ENCODE assay signal across 22 mouse cellular contexts in the genomic region with DNA sequence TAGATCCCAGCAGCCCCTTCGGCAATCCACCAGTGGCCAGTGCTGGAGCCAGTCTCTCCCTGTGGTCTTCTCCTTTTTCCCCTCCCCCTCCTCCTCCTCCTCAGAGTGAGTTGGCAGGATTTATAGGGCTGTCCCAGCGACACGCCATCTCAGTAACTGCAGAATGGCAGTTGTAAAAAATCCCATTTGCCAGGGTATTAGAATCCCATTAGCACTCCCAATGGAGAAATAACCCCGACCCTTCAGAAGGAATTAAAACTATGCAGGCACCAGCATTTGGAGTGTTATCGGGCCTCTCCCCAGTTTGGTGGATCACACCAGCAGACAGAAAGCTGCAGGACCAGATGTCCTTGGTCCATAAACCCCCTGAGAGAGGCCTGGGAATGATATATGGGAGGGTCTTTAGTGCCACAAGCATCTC.
DNase-seq lines count a peak whose midpoint lies in the region; ATAC-seq lines count a peak whose summit lies in the region.
"Had no signal": no experiment of that assay in that cellular context is flagged by ENCODE, and none has a peak within 500 bp of the region (broad histone marks: within the 10 kb centered on the region; RNA-seq: fewer than 3 reads in every experiment).

No protein-coding gene starts in this region.

- H3K36me3 ChIP-seq in forebrain, embryonic 11.5 days (ENCODE audit: control insufficient read depth, insufficient read depth, low read length): no peaks in the 10 kb centered on the region
- no peaks in the 10 kb centered on the region for H3K36me3 ChIP-seq in forebrain, embryonic 10.5 days (replicated peaks)
- no peaks in the 10 kb centered on the region for H3K36me3 ChIP-seq in midbrain, embryonic 15.5 days (replicated peaks)
- no peaks in the 10 kb centered on the region for H3K36me3 ChIP-seq in midbrain, embryonic 13.5 days
- no peaks in the 10 kb centered on the region for H3K36me3 ChIP-seq in neural tube, embryonic 11.5 days (ENCODE audit: control insufficient read depth, insufficient read depth, low read length)
- H3K36me3 ChIP-seq: embryonic facial prominence, embryonic 15.5 days; heart, embryonic 10.5 days; hindbrain, embryonic 15.5 days; liver, embryonic 15.5 days had no signal

- H3K27me3 ChIP-seq in forebrain, embryonic 11.5 days (ENCODE audit: control insufficient read depth, insufficient read depth, low read length): no peaks in the 10 kb centered on the region
- H3K27me3 ChIP-seq in forebrain, embryonic 10.5 days (ENCODE audit: poor library complexity, severe bottlenecking): no peaks in the 10 kb centered on the region
- no peaks in the 10 kb centered on the region for H3K27me3 ChIP-seq in midbrain, embryonic 15.5 days (replicated peaks)
- no peaks in the 10 kb centered on the region for H3K27me3 ChIP-seq in midbrain, embryonic 13.5 days
- H3K27me3 ChIP-seq in neural tube, embryonic 11.5 days (ENCODE audit: control insufficient read depth, insufficient read depth, low read length): no peaks in the 10 kb centered on the region
- H3K27me3 ChIP-seq: CH12.LX; embryonic facial prominence, embryonic 15.5 days; forebrain, embryonic 13.5 days; hindbrain, embryonic 15.5 days; liver, embryonic 15.5 days had no signal

- H3K4me3 ChIP-seq in forebrain, embryonic 11.5 days (ENCODE audit: low read depth, low read length): no peak overlapping the region
- H3K4me3 ChIP-seq in forebrain, embryonic 10.5 days: no peak overlapping the region
- H3K4me3 ChIP-seq in midbrain, embryonic 15.5 days: no peak overlapping the region
- no peak overlapping the region for H3K4me3 ChIP-seq in midbrain, embryonic 13.5 days (replicated peaks)
- no peak overlapping the region for H3K4me3 ChIP-seq in neural tube, embryonic 11.5 days (ENCODE audit: low read depth, low read length)
- H3K4me3 ChIP-seq: embryonic facial prominence, embryonic 15.5 days; forebrain, embryonic 13.5 days; heart, embryonic 10.5 days; hindbrain, embryonic 15.5 days; liver, embryonic 15.5 days had no signal

- no peaks in the 10 kb centered on the region for H3K9me3 ChIP-seq in forebrain, embryonic 11.5 days (ENCODE audit: control insufficient read depth, low read length)
- H3K9me3 ChIP-seq in forebrain, embryonic 10.5 days: no peaks in the 10 kb centered on the region
- no peaks in the 10 kb centered on the region for H3K9me3 ChIP-seq in midbrain, embryonic 15.5 days
- H3K9me3 ChIP-seq in midbrain, embryonic 13.5 days: no peaks in the 10 kb centered on the region
- H3K9me3 ChIP-seq in neural tube, embryonic 11.5 days (ENCODE audit: control insufficient read depth, low read length): no peaks in the 10 kb centered on the region
- H3K9me3 ChIP-seq: embryonic facial prominence, embryonic 15.5 days; forebrain, embryonic 13.5 days; heart, embryonic 10.5 days; hindbrain, embryonic 15.5 days; liver, embryonic 15.5 days had no signal

- no peak overlapping the region for H3K27ac ChIP-seq in forebrain, embryonic 11.5 days (ENCODE audit: low read depth, low read length)
- H3K27ac ChIP-seq in forebrain, embryonic 10.5 days: no peak overlapping the region
- H3K27ac ChIP-seq in midbrain, embryonic 15.5 days: no peak overlapping the region
- no peak overlapping the region for H3K27ac ChIP-seq in midbrain, embryonic 13.5 days
- no peak overlapping the region for H3K27ac ChIP-seq in neural tube, embryonic 11.5 days (ENCODE audit: low read depth, low read length)
- H3K27ac ChIP-seq: embryonic facial prominence, embryonic 15.5 days; forebrain, embryonic 13.5 days; heart, embryonic 10.5 days; hindbrain, embryonic 15.5 days; liver, embryonic 15.5 days had no signal

- ATAC-seq in forebrain, embryonic 11.5 days (replicated peaks; ENCODE audit: low FRiP score): no peak
- ATAC-seq in midbrain, embryonic 15.5 days (replicated peaks): 0 out of 2 replicates have a peak, but pooled peaks have one; percentile 37
- ATAC-seq in midbrain, embryonic 13.5 days: no peak
- peak; percentile 71 for ATAC-seq in neural tube, embryonic 11.5 days (ENCODE audit: insufficient read depth, low FRiP score, low TSS enrichment)
- ATAC-seq: forebrain, embryonic 13.5 days; lung, postnatal 0 days had no signal

- peak; percentile 20 for DNase-seq in forebrain, embryonic 11.5 days (ENCODE audit: low spot score)
- DNase-seq in forebrain, embryonic 10.5 days (ENCODE audit: extremely low spot score, low spot score): no peak
- peak; percentile 27 for DNase-seq in neural tube, embryonic 11.5 days (ENCODE audit: low spot score)
- no peak for DNase-seq in thymus, postnatal 0 days (ENCODE audit: low spot score)
- DNase-seq in urinary bladder, postnatal 4 days (ENCODE audit: low spot score in 2 of 2): no peak
- DNase-seq: adrenal gland, adult 8-10 months; cerebellum, adult 11 months; cerebellum, postnatal 25 days; gastrocnemius, postnatal 25 days; heart, postnatal 10 days; kidney, adult 18-20 months; right cerebral cortex, adult 18-20 months; thymus, adult 18-20 months had no signal

- no peak overlapping the region for H3K9ac ChIP-seq in forebrain, embryonic 11.5 days (ENCODE audit: low read length)
- H3K9ac ChIP-seq in midbrain, embryonic 15.5 days: no peak overlapping the region
- H3K9ac ChIP-seq in midbrain, embryonic 13.5 days (replicated peaks): no peak overlapping the region
- H3K9ac ChIP-seq in neural tube, embryonic 11.5 days (ENCODE audit: low read length): no peak overlapping the region
- H3K9ac ChIP-seq: embryonic facial prominence, embryonic 15.5 days; forebrain, embryonic 13.5 days; hindbrain, embryonic 15.5 days; liver, embryonic 15.5 days had no signal

- no peaks in the 10 kb centered on the region for H3K4me1 ChIP-seq in forebrain, embryonic 11.5 days (replicated peaks; ENCODE audit: control insufficient read depth, insufficient read depth, low read length)
- peaks cover 5% of the 10 kb centered on the region; the same call in 1 of the 2 replicates for H3K4me1 ChIP-seq in forebrain, embryonic 10.5 days
- H3K4me1 ChIP-seq in midbrain, embryonic 15.5 days: peaks cover 7% of the 10 kb centered on the region; the same call in 1 of the 2 replicates
- H3K4me1 ChIP-seq in midbrain, embryonic 13.5 days (replicated peaks): peaks cover 28% of the 10 kb centered on the region
- peaks cover 2% of the 10 kb centered on the region; the same call in 1 of the 2 replicates for H3K4me1 ChIP-seq in neural tube, embryonic 11.5 days (ENCODE audit: control insufficient read depth, insufficient read depth, low read length)
- H3K4me1 ChIP-seq: embryonic facial prominence, embryonic 15.5 days; heart, embryonic 10.5 days; liver, embryonic 15.5 days had no signal

- WGBS in forebrain, embryonic 11.5 days: 71% methylated on average over 5 of the region's 5 CpGs
- 74% methylated on average over 5 of the region's 5 CpGs for WGBS in forebrain, embryonic 10.5 days
- WGBS in midbrain, embryonic 15.5 days: 28% methylated on average over 5 of the region's 5 CpGs
- WGBS in midbrain, embryonic 13.5 days: 27% methylated on average over 5 of the region's 5 CpGs
- 7% methylated on average over 5 of the region's 5 CpGs for WGBS in neural tube, embryonic 11.5 days

- no peak overlapping the region for H3K4me2 ChIP-seq in forebrain, embryonic 11.5 days (ENCODE audit: low read depth, low read length, severe bottlenecking)
- H3K4me2 ChIP-seq in midbrain, embryonic 15.5 days: no peak overlapping the region
- no peak overlapping the region for H3K4me2 ChIP-seq in midbrain, embryonic 13.5 days (replicated peaks)
- H3K4me2 ChIP-seq in neural tube, embryonic 11.5 days (ENCODE audit: low read depth): no peak overlapping the region
- H3K4me2 ChIP-seq: embryonic facial prominence, embryonic 15.5 days; forebrain, embryonic 13.5 days; hindbrain, embryonic 15.5 days; liver, embryonic 15.5 days had no signal

Comparison
In these comparisons a context has a peak if more than half of its experiments do, and no peak if none do; other contexts are left out.
1. ATAC-seq: peak in midbrain, embryonic 15.5 days (single experiment) and neural tube, embryonic 11.5 days (single experiment); none in forebrain, embryonic 11.5 days (single experiment) and midbrain, embryonic 13.5 days (single experiment).
2. DNase-seq: peak in forebrain, embryonic 11.5 days (single experiment) and neural tube, embryonic 11.5 days (single experiment); none in forebrain, embryonic 10.5 days (single experiment), thymus, postnatal 0 days (single experiment) and urinary bladder, postnatal 4 days (0 of 2).